Mouse (Mus musculus) limb, embryonic 13.5 days (tissue): ENCODE results near the gene Wasf3. TPM values are rescaled to one million over a fixed set of nuclear protein-coding genes. Genes with fewer than 3 reads are reported as not detected.

Experiments
- ATAC-seq: fragments of 200-750 bp; cut with Nextera tagmentation; 2 replicates; pipeline ENCODE4 v1.8.0; 2017; ENCODE audit warnings: low read depth, moderate number of reproducible peaks, moderate TSS enrichment; ENCODE audit not compliant: low FRiP score
- H3K27ac ChIP-seq: fragments of 300-500 bp; sonication (generic); 2 replicates; pipeline ENCODE4 v1.5.1; 2015; ENCODE audit warnings: inconsistent platforms, mild to moderate bottlenecking, moderate library complexity
- H3K27me3 ChIP-seq: fragments of 300-500 bp; sonication (generic); 2 replicates; pipeline ENCODE4 v1.6.1; 2015; ENCODE audit warnings: mild to moderate bottlenecking, inconsistent platforms
- H3K36me3 ChIP-seq: fragments of 300-500 bp; sonication (generic); 2 replicates; pipeline ENCODE4 v1.6.1; 2015; ENCODE audit warnings: inconsistent platforms, mild to moderate bottlenecking, moderate library complexity
- H3K4me1 ChIP-seq: fragments of 300-500 bp; sonication (generic); 2 replicates; pipeline ENCODE4 v1.6.1; 2015; ENCODE audit warnings: inconsistent platforms
- H3K4me2 ChIP-seq: fragments of 300-500 bp; sonication (generic); replicated peaks from 2 replicates; pipeline ENCODE4 v1.6.1; 2015; ENCODE audit warnings: inconsistent platforms, mild to moderate bottlenecking, moderate library complexity
- H3K4me3 ChIP-seq: fragments of 300-500 bp; sonication (generic); 2 replicates; pipeline ENCODE4 v1.5.1; 2015; ENCODE audit warnings: moderate library complexity, mild to moderate bottlenecking, inconsistent platforms
- H3K9ac ChIP-seq: fragments of 300-500 bp; sonication (generic); 2 replicates; pipeline ENCODE4 v1.6.1; 2015; ENCODE audit warnings: mild to moderate bottlenecking, inconsistent platforms
- H3K9me3 ChIP-seq: fragments of 300-500 bp; sonication (generic); 2 replicates; pipeline ENCODE4 v1.6.1; 2016; ENCODE audit warnings: inconsistent platforms
- WGBS: fragments of 180-500 bp; shearing (Covaris S2); methylation state at CpG from one replicate; pipeline ENCODE4 v1.1.7; 2015; 5-methylcytosine and 5-hydroxymethylcytosine counted together
- polyA plus RNA-seq: library from polyadenylated mRNA; unstranded; fragments of >200 nt; fragmentation: Nextera tagmentation; extraction: Ambion mirVana; gene quantifications from 2 replicates; pipeline ENCODE4 v1.2.1, GENCODE M21; 2015

Wasf3 gene
- polyA plus RNA-seq, 1 experiment from 2014 or later, result 4.5 TPM

GRCm38 (mm10) chr5:146403923-146404322, 19.1 kb downstream of the Wasf3 start:
- Histone ChIP-seq H3K36me3 (no peaks in the 10 kb centered on the region), H3K4me2 (no peak overlapping the region), H3K27me3 (no peaks in the 10 kb centered on the region), H3K27ac (no peak overlapping the region), H3K9ac (no peak overlapping the region), H3K9me3 (no peaks in the 10 kb centered on the region), H3K4me3 (no peak overlapping the region), H3K4me1 (peaks cover 12% of the 10 kb centered on the region)
- ATAC-seq, result no peak
- WGBS, result 52% methylated on average over 2 of the region's 2 CpGs

DNA sequence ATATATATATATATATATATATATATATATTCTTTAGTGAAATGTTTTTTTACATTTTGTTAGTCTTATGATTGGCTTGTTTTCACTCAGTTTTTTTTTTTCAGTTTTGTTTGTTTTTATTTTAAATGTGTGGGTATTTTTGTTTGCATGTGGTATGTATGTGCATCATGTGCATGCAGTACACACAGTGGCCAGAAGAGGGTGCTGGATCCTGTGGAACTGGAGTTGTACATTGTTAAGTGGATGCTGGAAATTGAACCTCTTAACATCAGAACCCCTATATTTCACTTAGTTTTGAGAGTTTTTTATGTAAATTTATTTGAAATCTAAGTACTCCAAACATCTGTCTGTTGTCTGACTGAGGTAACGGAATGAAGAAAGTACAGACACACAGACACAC, 21.3 kb downstream of the Wasf3 start:
- WGBS, result 97% methylated on average over 1 of the region's 1 CpGs
- ATAC-seq, result no peak
- Histone ChIP-seq H3K9me3 (no peaks in the 10 kb centered on the region), H3K9ac (no peak overlapping the region), H3K27ac (no peak overlapping the region), H3K4me3 (no peak overlapping the region), H3K4me2 (no peak overlapping the region), H3K36me3 (no peaks in the 10 kb centered on the region), H3K4me1 (peaks cover 16% of the 10 kb centered on the region), H3K27me3 (no peaks in the 10 kb centered on the region)

GRCm38 (mm10) chr5:146407791-146408190, 23.0 kb downstream of the Wasf3 start:
- ATAC-seq, result no peak
- H3K27me3 ChIP-seq, result no peaks in the 10 kb centered on the region
- no peaks in the 10 kb centered on the region for H3K36me3 ChIP-seq
- H3K9me3 ChIP-seq, result no peaks in the 10 kb centered on the region
- no peak overlapping the region for H3K9ac ChIP-seq
- no peak overlapping the region for H3K4me3 ChIP-seq
- no peak overlapping the region for H3K27ac ChIP-seq
- 45% methylated on average over 3 of the region's 3 CpGs for WGBS
- H3K4me2 ChIP-seq, result no peak overlapping the region
- H3K4me1 ChIP-seq, result peaks cover 16% of the 10 kb centered on the region

DNA sequence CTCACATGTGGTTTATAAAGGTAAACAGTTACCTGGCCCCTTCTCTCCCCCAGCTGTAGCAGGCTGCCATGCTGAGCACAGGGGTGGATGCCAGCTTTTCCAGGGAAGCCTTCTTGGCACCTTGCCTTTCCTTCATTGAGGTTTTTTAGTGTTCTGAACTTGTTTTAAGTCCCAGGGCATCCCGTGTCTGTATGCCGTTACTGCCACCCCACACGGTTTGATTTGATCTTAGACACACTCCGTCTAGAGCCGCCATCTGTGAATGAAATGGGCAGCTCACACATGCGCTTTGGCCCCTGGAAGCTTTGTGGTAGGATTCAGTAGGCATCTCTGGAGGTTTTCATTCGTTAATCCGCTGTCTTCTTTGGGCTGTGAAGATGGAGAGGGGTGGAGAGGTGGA, 23.8 kb downstream of the Wasf3 start:
- Histone ChIP-seq H3K9me3 (no peaks in the 10 kb centered on the region), H3K9ac (no peak overlapping the region), H3K27me3 (no peaks in the 10 kb centered on the region), H3K4me1 (peaks cover 16% of the 10 kb centered on the region), H3K27ac (no peak overlapping the region), H3K36me3 (no peaks in the 10 kb centered on the region), H3K4me2 (no peak overlapping the region), H3K4me3 (no peak overlapping the region)
- 67% methylated on average over 8 of the region's 8 CpGs for WGBS
- no peak for ATAC-seq

- Histone ChIP-seq H3K9ac (no peak overlapping the region), H3K4me2 (no peak overlapping the region), H3K27ac (no peak overlapping the region), H3K36me3 (no peaks in the 10 kb centered on the region), H3K27me3 (no peaks in the 10 kb centered on the region), H3K9me3 (no peaks in the 10 kb centered on the region), H3K4me1 (peaks cover 16% of the 10 kb centered on the region), H3K4me3 (no peak overlapping the region)
- no peak for ATAC-seq
- WGBS, result 82% methylated on average over 4 of the region's 4 CpGs
Measured at GRCm38 (mm10) chr5:146410821-146411220, 26.0 kb downstream of the Wasf3 start.

GRCm38 (mm10) chr5:146412743-146413430, 28.1 kb downstream of the Wasf3 start:
- Histone ChIP-seq H3K4me2 (no peak overlapping the region), H3K27me3 (no peaks in the 10 kb centered on the region), H3K36me3 (no peaks in the 10 kb centered on the region), H3K9ac (no peak overlapping the region), H3K27ac (no peak overlapping the region), H3K4me1 (peaks cover 14% of the 10 kb centered on the region), H3K9me3 (no peaks in the 10 kb centered on the region), H3K4me3 (no peak overlapping the region)
- ATAC-seq, result no peak
- 84% methylated on average over 15 of the region's 15 CpGs for WGBS

DNA sequence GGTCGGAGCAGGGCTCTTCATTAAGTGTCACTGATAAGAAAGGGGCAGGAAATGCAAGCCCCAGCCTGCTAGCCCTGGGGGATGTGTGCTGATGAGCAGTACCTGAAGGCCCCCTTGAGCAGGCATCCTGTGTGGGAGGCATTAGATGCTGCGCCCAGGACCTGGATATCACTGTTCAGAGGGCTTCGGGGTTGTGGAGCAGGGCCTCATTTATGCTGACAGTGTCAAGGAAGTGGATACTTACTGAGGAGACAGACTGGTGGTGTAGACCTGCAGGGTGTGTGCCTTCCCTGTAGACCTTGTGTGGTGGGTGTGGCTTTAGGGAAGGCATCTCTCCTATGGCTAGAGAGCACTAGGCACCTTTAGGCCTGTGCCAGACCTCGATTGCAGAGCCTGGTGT, 29.8 kb downstream of the Wasf3 start:
- Histone ChIP-seq H3K36me3 (no peaks in the 10 kb centered on the region), H3K9ac (no peak overlapping the region), H3K9me3 (no peaks in the 10 kb centered on the region), H3K27ac (no peak overlapping the region), H3K4me3 (no peak overlapping the region), H3K4me1 (0 out of 2 replicates have a peak, but pooled peaks cover 4% of the 10 kb centered on the region), H3K4me2 (no peak overlapping the region), H3K27me3 (no peaks in the 10 kb centered on the region)
- 82% methylated on average over 4 of the region's 4 CpGs for WGBS
- no peak for ATAC-seq

- no peak for ATAC-seq
- 84% methylated on average over 12 of the region's 12 CpGs for whole genome bisulfite sequencing
- no peaks in the 10 kb centered on the region for H3K9me3 ChIP-seq
- no peaks in the 10 kb centered on the region for H3K27me3 ChIP-seq
- no peak overlapping the region for H3K9ac ChIP-seq
- H3K4me1 ChIP-seq, result 0 out of 2 replicates have a peak, but pooled peaks cover 4% of the 10 kb centered on the region
- no peak overlapping the region for H3K4me2 ChIP-seq
- H3K27ac ChIP-seq, result no peak overlapping the region
- no peak overlapping the region for H3K4me3 ChIP-seq
- H3K36me3 ChIP-seq, result no peaks in the 10 kb centered on the region
Measured at GRCm38 (mm10) chr5:146415218-146415617, 30.4 kb downstream of the Wasf3 start.

GRCm38 (mm10) chr5:146416331-146417110, 31.7 kb downstream of the Wasf3 start:
- Histone ChIP-seq H3K36me3 (no peaks in the 10 kb centered on the region), H3K9ac (no peak overlapping the region), H3K4me1 (no peaks in the 10 kb centered on the region), H3K9me3 (no peaks in the 10 kb centered on the region), H3K27me3 (no peaks in the 10 kb centered on the region), H3K27ac (no peak overlapping the region), H3K4me2 (no peak overlapping the region), H3K4me3 (no peak overlapping the region)
- WGBS, result 54% methylated on average over 20 of the region's 20 CpGs
- no peak for ATAC-seq

- H3K36me3 ChIP-seq, result no peaks in the 10 kb centered on the region
- no peak overlapping the region for H3K9ac ChIP-seq
- H3K4me3 ChIP-seq, result no peak overlapping the region
- H3K4me2 ChIP-seq, result no peak overlapping the region
- no peaks in the 10 kb centered on the region for H3K9me3 ChIP-seq
- H3K4me1 ChIP-seq, result no peaks in the 10 kb centered on the region
- WGBS, result 90% methylated on average over 7 of the region's 7 CpGs
- no peaks in the 10 kb centered on the region for H3K27me3 ChIP-seq
- ATAC-seq, result no peak
- H3K27ac ChIP-seq, result no peak overlapping the region
Measured at GRCm38 (mm10) chr5:146418092-146418491, 33.3 kb downstream of the Wasf3 start.

GRCm38 (mm10) chr5:146420081-146420480, 35.3 kb downstream of the Wasf3 start:
- no peaks in the 10 kb centered on the region for H3K36me3 ChIP-seq
- H3K27me3 ChIP-seq, result no peaks in the 10 kb centered on the region
- no peak overlapping the region for H3K4me2 ChIP-seq
- H3K9me3 ChIP-seq, result no peaks in the 10 kb centered on the region
- H3K27ac ChIP-seq, result no peak overlapping the region
- 59% methylated on average over 1 of the region's 1 CpGs for WGBS
- ATAC-seq, result no peak
- no peak overlapping the region for H3K9ac ChIP-seq
- no peak overlapping the region for H3K4me3 ChIP-seq
- H3K4me1 ChIP-seq, result no peaks in the 10 kb centered on the region

DNA sequence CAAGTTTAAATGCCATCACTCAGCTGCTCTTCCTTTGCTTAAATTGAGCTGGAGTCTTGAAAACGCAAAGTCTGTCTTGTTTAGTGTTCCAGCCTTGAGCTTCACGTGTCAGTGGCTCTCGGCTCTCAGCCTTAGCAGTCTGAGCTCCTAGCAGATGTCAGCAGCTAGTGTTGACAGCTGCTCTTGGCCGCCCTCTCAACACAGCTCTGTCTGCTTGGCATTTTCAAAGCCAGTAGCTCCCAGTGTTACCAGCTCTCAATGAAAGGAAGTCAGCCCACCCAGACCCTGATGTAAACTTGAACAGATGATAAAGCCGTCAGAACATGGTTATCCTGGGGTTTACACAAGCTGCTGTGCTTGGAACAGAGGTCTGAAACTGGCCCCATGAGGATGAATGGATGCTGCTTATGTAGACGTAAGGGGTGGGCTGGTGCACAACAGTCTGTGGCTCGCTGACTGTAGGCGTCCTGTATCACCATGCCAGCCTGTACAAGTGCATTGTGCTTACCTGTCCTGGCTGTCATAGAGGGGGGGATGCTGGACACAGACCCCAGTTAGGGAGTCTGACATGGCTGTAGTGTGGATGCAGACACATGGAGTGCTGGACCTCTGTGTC, 40.0 kb downstream of the Wasf3 start:
- no peak overlapping the region for H3K27ac ChIP-seq
- 69% methylated on average over 8 of the region's 8 CpGs for whole genome bisulfite sequencing
- ATAC-seq, result no peak

More for the DNA sequence above, 40.0 kb downstream of the Wasf3 start:
- no peaks in the 10 kb centered on the region for H3K9me3 ChIP-seq
- H3K27me3 ChIP-seq, result no peaks in the 10 kb centered on the region
- no peaks in the 10 kb centered on the region for H3K4me1 ChIP-seq
- no peak overlapping the region for H3K4me2 ChIP-seq
- no peaks in the 10 kb centered on the region for H3K36me3 ChIP-seq
- H3K9ac ChIP-seq, result no peak overlapping the region
- H3K4me3 ChIP-seq, result no peak overlapping the region
